Mouse (Mus musculus) stomach, embryonic 15.5 days (tissue): ENCODE results near the gene Mns1. TPM values are rescaled to one million over a fixed set of nuclear protein-coding genes. Genes with fewer than 3 reads are reported as not detected.

ENCODE experiments used
- ATAC-seq: fragments of 200-750 bp; cut with Nextera tagmentation; 2 replicates; pipeline ENCODE4 v1.8.0; 2017; ENCODE audit warnings: low read depth, moderate number of reproducible peaks, moderate TSS enrichment; ENCODE audit not compliant: insufficient read depth, low FRiP score
- H3K27ac ChIP-seq: fragments of 300-500 bp; sonication (generic); 2 replicates; pipeline ENCODE4 v1.5.1; 2015; ENCODE audit warnings: mild to moderate bottlenecking, inconsistent platforms
- H3K27me3 ChIP-seq: fragments of 300-500 bp; sonication (generic); replicated peaks from 2 replicates; pipeline ENCODE4 v1.6.1; 2015; ENCODE audit warnings: inconsistent platforms
- H3K36me3 ChIP-seq: fragments of 300-500 bp; sonication (generic); 2 replicates; pipeline ENCODE4 v1.6.1; 2015; ENCODE audit warnings: inconsistent platforms
- H3K4me1 ChIP-seq: fragments of 300-500 bp; sonication (generic); 2 replicates; pipeline ENCODE4 v1.6.1; 2015; ENCODE audit warnings: inconsistent platforms
- H3K4me2 ChIP-seq: fragments of 300-500 bp; sonication (generic); 2 replicates; pipeline ENCODE4 v1.6.1; 2015; ENCODE audit warnings: mild to moderate bottlenecking, inconsistent platforms
- H3K4me3 ChIP-seq: fragments of 300-500 bp; sonication (generic); replicated peaks from 2 replicates; pipeline ENCODE4 v1.5.1; 2015; ENCODE audit warnings: inconsistent platforms
- H3K9ac ChIP-seq: fragments of 300-500 bp; sonication (generic); 2 replicates; pipeline ENCODE4 v1.6.1; 2015; ENCODE audit warnings: inconsistent platforms
- H3K9me3 ChIP-seq: fragments of 300-500 bp; sonication (generic); 2 replicates; pipeline ENCODE4 v1.6.1; 2016; ENCODE audit warnings: inconsistent platforms
- WGBS: fragments of 180-500 bp; shearing (Covaris S2); methylation state at CpG from one replicate; pipeline ENCODE4 v1.1.7; 2015; 5-methylcytosine and 5-hydroxymethylcytosine counted together
- polyA plus RNA-seq: library from polyadenylated mRNA; unstranded; fragments of >200 nt; fragmentation: Nextera tagmentation; extraction: Ambion mirVana; gene quantifications from 2 replicates; pipeline ENCODE4 v1.2.1, GENCODE M21; 2015

Gene Mns1
- polyA plus RNA-seq, 1 experiment from 2014 or later: 31.0 TPM

DNA sequence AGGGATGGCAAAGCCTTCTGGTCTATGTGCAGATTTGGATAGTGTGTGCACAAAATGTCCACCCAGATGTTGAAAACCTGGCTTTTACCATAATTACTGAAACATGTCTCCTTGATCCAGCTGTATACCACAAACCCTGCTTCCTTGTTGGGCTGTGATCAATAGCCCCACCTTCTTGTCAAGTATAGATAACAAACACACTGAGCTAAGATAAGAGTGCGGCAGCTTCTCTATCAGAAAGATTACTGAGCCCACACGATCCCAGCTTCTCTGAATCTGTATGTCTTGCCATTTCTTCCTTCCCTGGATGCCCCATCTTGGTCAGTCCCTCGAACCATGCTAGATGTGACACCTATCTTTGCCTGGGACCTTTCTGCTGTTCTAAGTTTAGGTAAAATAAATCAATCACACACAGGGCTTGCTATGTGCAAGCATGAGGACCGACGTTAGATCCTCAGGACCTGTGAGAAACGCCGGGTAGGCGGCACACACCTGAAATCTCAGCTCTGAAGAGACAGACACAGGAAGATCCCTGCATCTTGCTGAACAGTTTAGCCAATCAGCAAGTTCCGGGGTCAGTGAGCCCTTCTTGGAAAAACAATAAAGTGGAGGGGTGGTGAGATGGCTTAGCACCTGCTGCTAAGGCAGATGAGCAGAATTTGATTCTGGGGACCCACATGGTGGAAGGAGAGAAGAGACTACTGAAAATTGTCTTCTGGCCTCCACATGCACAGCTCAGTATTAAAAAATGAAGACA lies 31.8 kb upstream of the Mns1 start:
- H3K4me1 ChIP-seq: no peaks in the 10 kb centered on the region
- WGBS: 77% methylated on average over 9 of the region's 9 CpGs
- H3K4me2 ChIP-seq: no peak overlapping the region
- no peaks in the 10 kb centered on the region for H3K27me3 ChIP-seq
- no peak overlapping the region for H3K4me3 ChIP-seq
- no peaks in the 10 kb centered on the region for H3K36me3 ChIP-seq
- no peak overlapping the region for H3K9ac ChIP-seq
- no peak overlapping the region for H3K27ac ChIP-seq
- ATAC-seq: no peak
- H3K9me3 ChIP-seq: no peaks in the 10 kb centered on the region

DNA sequence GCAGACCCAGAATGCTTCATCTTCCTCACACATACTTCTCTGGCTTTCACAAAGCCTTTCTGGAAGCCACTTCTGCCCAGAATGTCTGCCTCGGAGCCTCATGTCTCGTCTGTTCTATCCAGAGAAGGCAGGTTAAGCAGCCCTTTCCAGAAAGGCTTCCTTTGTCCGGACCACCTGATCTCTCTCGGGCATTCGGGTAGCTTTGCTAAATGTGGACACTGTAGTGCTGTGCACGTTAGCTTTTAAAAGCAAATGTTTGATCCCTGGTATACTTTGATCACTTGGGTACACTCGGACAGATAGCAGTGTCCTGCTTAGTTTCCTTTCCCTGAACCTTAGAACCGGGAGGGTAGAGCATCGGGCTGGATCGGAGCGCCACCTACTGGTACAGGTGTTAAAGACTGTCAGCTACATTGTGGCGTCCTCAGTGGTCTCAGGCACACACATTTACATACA lies 29.7 kb upstream of the Mns1 start:
- peak overlapping the region; percentile 60 for H3K4me2 ChIP-seq
- peak overlapping the region; percentile 4; the same call in 1 of the 2 replicates for H3K9ac ChIP-seq
- H3K27ac ChIP-seq: no peak overlapping the region
- peak overlapping the region; percentile 33 for H3K4me3 ChIP-seq
- 7% methylated on average over 12 of the region's 12 CpGs for WGBS
- H3K9me3 ChIP-seq: no peaks in the 10 kb centered on the region
- H3K4me1 ChIP-seq: no peaks in the 10 kb centered on the region
- H3K27me3 ChIP-seq: no peaks in the 10 kb centered on the region
- no peaks in the 10 kb centered on the region for H3K36me3 ChIP-seq
- ATAC-seq: peak; percentile 58; the same call in 1 of the 2 replicates

DNA sequence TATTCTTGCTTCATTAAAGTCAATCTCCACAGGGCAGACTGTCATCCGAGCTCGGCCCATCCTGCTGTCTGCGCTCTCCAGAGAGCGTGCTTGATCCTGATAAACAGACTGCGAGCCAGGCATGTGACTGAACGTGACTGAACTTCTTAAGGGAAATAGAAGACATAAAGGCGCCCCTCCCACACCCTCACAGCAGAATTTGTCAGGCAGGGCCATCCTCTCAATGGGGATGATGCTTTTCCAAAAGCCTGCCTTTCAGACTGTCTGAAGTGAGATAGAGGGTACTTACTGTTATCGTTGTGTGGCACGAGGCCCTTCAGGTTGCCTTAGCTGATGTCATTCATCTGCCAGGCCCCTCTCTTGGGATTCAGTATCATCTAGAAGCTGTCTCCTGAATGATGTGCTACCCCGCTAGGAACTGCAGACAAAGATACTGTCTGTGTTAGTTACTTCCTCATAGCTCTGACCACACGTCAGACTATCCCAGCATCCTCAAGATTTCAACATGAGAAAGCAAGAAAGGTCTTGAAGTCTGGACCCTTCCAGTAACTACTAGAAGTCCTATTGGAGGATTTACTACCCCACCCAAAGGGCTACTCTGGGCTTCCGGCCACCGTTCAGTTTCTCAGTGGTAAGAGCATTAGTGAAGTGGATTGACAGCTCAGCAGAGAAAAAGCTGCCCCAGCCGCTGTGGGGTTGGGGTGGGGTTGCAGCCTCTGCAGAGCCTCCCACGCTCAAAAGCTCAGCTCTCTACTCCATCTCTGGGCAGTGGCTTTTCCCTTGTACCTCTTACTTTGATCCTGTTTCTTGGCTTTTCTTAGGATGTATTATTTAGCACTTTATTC lies 28.2 kb upstream of the Mns1 start:
- 38% methylated on average over 15 of the region's 15 CpGs for WGBS
- Histone ChIP-seq H3K9ac (no peak overlapping the region), H3K36me3 (no peaks in the 10 kb centered on the region), H3K9me3 (no peaks in the 10 kb centered on the region), H3K27me3 (no peaks in the 10 kb centered on the region), H3K4me2 (no peak overlapping the region), H3K27ac (no peak overlapping the region), H3K4me3 (no peak overlapping the region), H3K4me1 (no peaks in the 10 kb centered on the region)
- ATAC-seq: peak; percentile 93

DNA sequence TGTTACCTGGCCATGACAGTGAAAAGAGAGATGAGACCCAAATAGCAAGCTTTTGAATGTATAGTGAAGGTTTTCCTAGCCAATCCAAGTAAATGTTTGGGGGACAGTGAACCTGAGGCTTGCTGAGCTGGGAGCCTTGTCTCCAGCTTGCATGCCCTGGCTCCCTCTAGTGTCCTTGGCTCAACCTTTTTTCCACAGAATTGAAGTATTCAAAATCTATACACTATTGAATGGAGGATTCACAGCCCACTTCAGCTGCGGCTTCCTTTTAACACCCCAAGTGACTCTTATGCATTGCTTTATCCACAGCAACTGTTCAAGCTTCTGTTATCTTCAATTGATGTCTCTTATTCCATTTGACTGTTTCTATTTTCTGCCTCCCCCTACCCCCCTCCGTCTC lies 26.1 kb upstream of the Mns1 start:
- no peaks in the 10 kb centered on the region for H3K4me1 ChIP-seq
- no peak overlapping the region for H3K27ac ChIP-seq
- H3K4me3 ChIP-seq: no peak overlapping the region
- no peak for ATAC-seq
- no peak overlapping the region for H3K4me2 ChIP-seq
- H3K36me3 ChIP-seq: no peaks in the 10 kb centered on the region
- no peaks in the 10 kb centered on the region for H3K9me3 ChIP-seq
- no peak overlapping the region for H3K9ac ChIP-seq
- 89% methylated on average over 2 of the region's 2 CpGs for WGBS
- H3K27me3 ChIP-seq: no peaks in the 10 kb centered on the region

DNA sequence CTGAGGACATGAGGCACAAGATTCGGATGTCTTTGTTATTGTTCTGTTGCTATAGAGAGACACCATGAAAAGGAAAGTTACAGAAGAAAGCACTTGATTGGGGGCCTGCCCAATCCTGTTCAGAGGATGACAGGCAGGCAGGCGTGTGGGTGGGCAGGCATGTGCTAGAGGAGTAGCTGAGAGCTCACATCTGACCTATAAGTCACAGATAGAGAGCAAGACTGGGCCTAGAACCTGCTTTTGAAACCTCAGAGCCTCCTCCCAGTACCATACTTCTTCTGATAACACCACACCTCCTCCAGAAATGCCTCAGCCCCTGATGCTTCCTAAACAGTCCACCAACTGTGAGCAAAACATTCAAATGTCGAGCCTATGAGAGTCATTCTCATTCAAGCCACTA lies 19.4 kb upstream of the Mns1 start:
- Histone ChIP-seq H3K27ac (no peak overlapping the region), H3K9me3 (no peaks in the 10 kb centered on the region), H3K27me3 (no peaks in the 10 kb centered on the region), H3K36me3 (no peaks in the 10 kb centered on the region), H3K9ac (no peak overlapping the region), H3K4me2 (no peak overlapping the region), H3K4me1 (0 out of 2 replicates have a peak, but pooled peaks cover 13% of the 10 kb centered on the region), H3K4me3 (no peak overlapping the region)
- no peak for ATAC-seq
- 81% methylated on average over 3 of the region's 3 CpGs for WGBS

DNA sequence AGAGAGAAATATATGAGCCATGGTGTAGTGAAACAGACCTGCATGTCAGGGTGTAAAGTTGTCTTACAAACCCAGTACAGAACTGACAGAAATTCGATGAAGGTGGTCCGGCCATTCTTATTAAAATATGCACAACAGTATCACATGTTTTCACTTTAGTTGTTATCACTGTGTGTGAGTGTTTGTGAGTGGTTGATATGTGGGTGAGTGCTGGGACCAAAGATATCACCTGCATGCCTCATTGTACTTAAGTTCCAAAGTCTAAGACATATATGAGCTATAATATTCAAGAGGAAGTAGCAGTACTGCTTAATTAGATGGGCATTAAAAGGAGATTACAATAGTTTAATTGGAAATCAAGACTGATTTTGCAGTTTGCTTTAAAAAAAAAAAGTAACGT lies 17.3 kb upstream of the Mns1 start:
- H3K27ac ChIP-seq: no peak overlapping the region
- H3K4me1 ChIP-seq: 0 out of 2 replicates have a peak, but pooled peaks cover 13% of the 10 kb centered on the region
- 78% methylated on average over 3 of the region's 3 CpGs for WGBS
- no peak; the same call in 1 of the 2 replicates for ATAC-seq
- H3K9me3 ChIP-seq: no peaks in the 10 kb centered on the region
- no peak overlapping the region for H3K4me3 ChIP-seq
- no peaks in the 10 kb centered on the region for H3K27me3 ChIP-seq
- H3K9ac ChIP-seq: no peak overlapping the region
- no peak overlapping the region for H3K4me2 ChIP-seq
- H3K36me3 ChIP-seq: no peaks in the 10 kb centered on the region

DNA sequence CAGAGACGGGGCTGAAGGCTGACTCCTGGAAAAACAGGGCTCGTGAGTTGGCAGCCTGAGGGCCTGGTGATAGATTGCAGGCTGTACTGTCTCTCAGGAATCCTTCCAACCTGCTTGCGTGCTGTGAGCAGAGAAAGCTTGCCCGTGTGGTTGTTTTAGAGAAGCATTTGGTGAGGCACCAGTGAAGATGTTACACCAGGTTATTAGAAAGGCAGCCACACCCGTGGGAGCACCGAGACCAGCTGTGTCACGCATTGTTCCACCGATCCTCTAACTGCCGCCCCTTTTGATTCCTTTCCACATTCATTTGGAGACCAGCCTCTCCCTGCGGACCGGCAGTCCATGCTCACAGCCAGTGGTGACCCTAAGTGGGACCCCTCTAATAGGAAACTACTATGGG lies 15.5 kb upstream of the Mns1 start:
- H3K4me1 ChIP-seq: 0 out of 2 replicates have a peak, but pooled peaks cover 13% of the 10 kb centered on the region
- no peaks in the 10 kb centered on the region for H3K27me3 ChIP-seq
- no peak for ATAC-seq
- peak overlapping the region; percentile 29; the same call in 1 of the 2 replicates for H3K4me2 ChIP-seq
- no peaks in the 10 kb centered on the region for H3K36me3 ChIP-seq
- no peak overlapping the region for H3K9ac ChIP-seq
- no peaks in the 10 kb centered on the region for H3K9me3 ChIP-seq
- H3K27ac ChIP-seq: no peak overlapping the region
- WGBS: 54% methylated on average over 11 of the region's 11 CpGs
- H3K4me3 ChIP-seq: no peak overlapping the region

DNA sequence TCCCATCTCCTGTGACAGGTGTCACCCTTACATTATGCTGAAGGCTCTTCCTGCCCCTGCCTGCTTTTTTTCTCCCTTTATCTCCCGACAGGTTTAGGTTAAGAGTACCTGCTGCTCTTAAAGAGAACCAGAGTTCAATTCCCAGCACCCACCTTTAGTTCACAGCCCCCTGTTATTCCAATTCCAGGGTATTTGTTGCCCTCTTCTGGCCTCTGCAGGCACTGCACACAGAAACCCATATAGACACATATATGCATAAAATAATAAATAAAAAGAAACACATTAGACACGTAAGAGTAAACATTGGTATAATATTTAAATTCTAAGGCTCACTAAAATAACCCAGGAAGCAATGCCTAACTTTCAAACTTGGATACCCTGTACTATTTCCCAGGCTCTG lies 15.1 kb upstream of the Mns1 start:
- H3K9me3 ChIP-seq: no peaks in the 10 kb centered on the region
- ATAC-seq: no peak
- 87% methylated on average over 2 of the region's 2 CpGs for WGBS

DNA sequence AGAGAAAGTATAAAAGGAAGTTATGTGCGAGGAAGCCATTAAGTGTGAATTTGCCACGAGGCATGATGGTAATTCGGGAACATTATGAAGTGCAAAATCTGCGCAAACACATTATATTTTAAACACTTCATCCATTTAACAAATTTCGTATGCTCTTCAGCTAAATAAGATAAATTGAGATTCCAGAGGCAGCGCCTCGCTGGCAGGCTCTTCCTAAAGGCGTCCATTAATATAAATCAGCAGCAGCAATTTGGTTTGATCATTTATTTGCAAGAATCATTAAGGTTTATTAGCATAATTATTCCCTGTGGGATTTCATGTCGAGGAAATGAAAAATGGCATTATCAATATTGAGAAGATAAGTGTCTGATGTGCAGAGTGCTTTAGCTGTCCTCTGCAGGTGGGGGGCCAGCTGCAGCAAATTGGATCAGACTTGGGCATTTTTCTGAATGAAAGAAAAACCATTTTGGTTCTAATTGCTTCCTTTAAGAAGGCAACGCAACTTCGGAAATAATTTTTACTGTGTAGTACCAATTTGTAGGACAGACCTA lies 12.4 kb upstream of the Mns1 start:
- no peaks in the 10 kb centered on the region for H3K9me3 ChIP-seq
- no peak overlapping the region for H3K4me2 ChIP-seq
- WGBS: 55% methylated on average over 11 of the region's 11 CpGs
- no peak overlapping the region for H3K27ac ChIP-seq
- no peak overlapping the region for H3K4me3 ChIP-seq
- H3K9ac ChIP-seq: no peak overlapping the region
- no peak for ATAC-seq
- H3K27me3 ChIP-seq: no peaks in the 10 kb centered on the region
- H3K4me1 ChIP-seq: 0 out of 2 replicates have a peak, but pooled peaks cover 13% of the 10 kb centered on the region
- H3K36me3 ChIP-seq: no peaks in the 10 kb centered on the region

More for the DNA sequence above, 15.1 kb upstream of the Mns1 start:
- Histone ChIP-seq H3K36me3 (no peaks in the 10 kb centered on the region), H3K27me3 (no peaks in the 10 kb centered on the region), H3K9ac (no peak overlapping the region), H3K4me2 (no peak overlapping the region), H3K4me3 (no peak overlapping the region), H3K4me1 (0 out of 2 replicates have a peak, but pooled peaks cover 13% of the 10 kb centered on the region), H3K27ac (no peak overlapping the region)

DNA sequence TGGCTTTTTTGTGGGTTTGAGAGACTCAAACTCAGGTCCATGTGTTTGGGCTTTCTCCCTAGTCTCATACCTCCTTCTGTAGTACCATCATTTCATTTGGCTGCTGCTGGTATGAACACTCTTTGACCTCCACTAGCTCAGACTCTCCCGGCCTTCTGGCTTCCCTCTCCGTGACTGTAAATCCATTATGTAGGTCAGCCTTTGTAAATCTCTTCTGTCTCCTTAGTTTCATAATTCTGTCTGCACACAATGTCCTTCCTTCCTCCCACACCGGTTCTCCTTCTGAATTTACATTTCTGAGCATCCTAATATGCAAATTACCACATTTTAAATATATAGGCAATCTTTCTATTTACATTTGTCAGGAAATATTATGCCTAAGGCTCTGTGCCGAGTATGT lies 9.9 kb upstream of the Mns1 start:
- ATAC-seq: no peak
- Histone ChIP-seq H3K36me3 (no peaks in the 10 kb centered on the region), H3K4me3 (no peak overlapping the region), H3K9me3 (no peaks in the 10 kb centered on the region), H3K9ac (no peak overlapping the region), H3K27me3 (no peaks in the 10 kb centered on the region), H3K27ac (no peak overlapping the region), H3K4me1 (no peaks in the 10 kb centered on the region), H3K4me2 (no peak overlapping the region)
- 47% methylated on average over 4 of the region's 4 CpGs for WGBS

DNA sequence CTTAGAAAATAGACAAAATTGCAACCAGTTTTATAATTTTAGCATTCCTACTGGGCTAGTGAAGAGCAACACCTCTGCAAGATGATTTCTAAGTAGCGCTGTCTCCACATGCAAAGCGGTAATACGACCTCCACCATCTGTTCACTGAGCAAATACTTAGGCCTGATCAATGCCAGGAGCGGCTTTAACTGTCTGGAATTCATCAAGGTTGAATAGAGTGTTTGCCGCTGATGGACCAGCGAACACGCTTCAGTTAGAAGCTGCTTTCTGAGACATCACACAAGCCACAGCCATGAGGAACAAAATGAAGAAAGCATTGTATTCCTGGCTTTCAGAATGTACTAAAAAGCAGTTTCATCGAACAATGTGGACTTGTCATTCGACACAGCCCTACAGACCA lies 2.9 kb upstream of the Mns1 start:
- no peak overlapping the region for H3K4me3 ChIP-seq
- no peaks in the 10 kb centered on the region for H3K27me3 ChIP-seq
- H3K36me3 ChIP-seq: no peaks in the 10 kb centered on the region
- H3K9me3 ChIP-seq: no peaks in the 10 kb centered on the region
- 0 out of 2 replicates have a peak, but pooled peaks cover 3% of the 10 kb centered on the region for H3K4me1 ChIP-seq
- ATAC-seq: no peak
- 67% methylated on average over 9 of the region's 9 CpGs for whole genome bisulfite sequencing
- no peak overlapping the region for H3K27ac ChIP-seq
- no peak overlapping the region for H3K4me2 ChIP-seq
- no peak overlapping the region for H3K9ac ChIP-seq

DNA sequence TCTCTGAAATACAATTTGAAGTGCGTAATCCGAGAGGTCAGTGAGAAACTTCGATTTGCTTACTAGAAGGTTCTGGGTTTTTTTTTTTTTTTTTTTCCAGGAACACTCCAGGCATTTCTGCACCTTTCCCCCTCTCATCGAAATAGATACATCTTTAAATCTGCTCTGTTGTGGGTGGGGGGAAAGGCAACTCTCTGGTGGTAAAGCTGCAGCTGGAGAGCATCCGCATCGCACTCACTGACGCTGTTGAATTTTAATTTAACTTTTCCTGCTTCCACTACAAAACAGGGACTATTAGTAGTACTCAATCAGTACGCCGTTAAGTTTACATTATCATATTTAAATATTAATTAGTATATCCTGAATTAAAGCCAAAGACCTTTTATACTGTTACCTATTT lies 938 bp downstream of the Mns1 start:
- no peaks in the 10 kb centered on the region for H3K27me3 ChIP-seq
- H3K4me3 ChIP-seq: peak overlapping the region; percentile 65
- no peaks in the 10 kb centered on the region for H3K9me3 ChIP-seq
- no peaks in the 10 kb centered on the region for H3K36me3 ChIP-seq
- no peak overlapping the region for H3K27ac ChIP-seq
- no peak for ATAC-seq
- WGBS: 2% methylated on average over 9 of the region's 9 CpGs
- H3K4me1 ChIP-seq: 0 out of 2 replicates have a peak, but pooled peaks cover 3% of the 10 kb centered on the region
- no peak overlapping the region for H3K9ac ChIP-seq
- H3K4me2 ChIP-seq: peak overlapping the region; percentile 90
